Mouse (Mus musculus) limb, embryonic 13.5 days (tissue): Measurements from ENCODE around the gene Pex13. TPM values are rescaled to one million over a fixed set of nuclear protein-coding genes. Genes with fewer than 3 reads are reported as not detected.
A peak's percentile ranks its signal among the peaks of the same experiment; 100 is the strongest.

Experiments used
- ATAC-seq: fragments of 200-750 bp; cut with Nextera tagmentation; 2 replicates; pipeline ENCODE4 v1.8.0; 2017; ENCODE audit warnings: low read depth, moderate number of reproducible peaks, moderate TSS enrichment; ENCODE audit not compliant: low FRiP score
- H3K27ac ChIP-seq: fragments of 300-500 bp; sonication (generic); 2 replicates; pipeline ENCODE4 v1.5.1; 2015; ENCODE audit warnings: inconsistent platforms, mild to moderate bottlenecking, moderate library complexity
- H3K27me3 ChIP-seq: fragments of 300-500 bp; sonication (generic); 2 replicates; pipeline ENCODE4 v1.6.1; 2015; ENCODE audit warnings: mild to moderate bottlenecking, inconsistent platforms
- H3K36me3 ChIP-seq: fragments of 300-500 bp; sonication (generic); 2 replicates; pipeline ENCODE4 v1.6.1; 2015; ENCODE audit warnings: inconsistent platforms, mild to moderate bottlenecking, moderate library complexity
- H3K4me1 ChIP-seq: fragments of 300-500 bp; sonication (generic); 2 replicates; pipeline ENCODE4 v1.6.1; 2015; ENCODE audit warnings: inconsistent platforms
- H3K4me2 ChIP-seq: fragments of 300-500 bp; sonication (generic); replicated peaks from 2 replicates; pipeline ENCODE4 v1.6.1; 2015; ENCODE audit warnings: inconsistent platforms, mild to moderate bottlenecking, moderate library complexity
- H3K4me3 ChIP-seq: fragments of 300-500 bp; sonication (generic); 2 replicates; pipeline ENCODE4 v1.5.1; 2015; ENCODE audit warnings: moderate library complexity, mild to moderate bottlenecking, inconsistent platforms
- H3K9ac ChIP-seq: fragments of 300-500 bp; sonication (generic); 2 replicates; pipeline ENCODE4 v1.6.1; 2015; ENCODE audit warnings: mild to moderate bottlenecking, inconsistent platforms
- H3K9me3 ChIP-seq: fragments of 300-500 bp; sonication (generic); 2 replicates; pipeline ENCODE4 v1.6.1; 2016; ENCODE audit warnings: inconsistent platforms
- WGBS: fragments of 180-500 bp; shearing (Covaris S2); methylation state at CpG from one replicate; pipeline ENCODE4 v1.1.7; 2015; 5-methylcytosine and 5-hydroxymethylcytosine counted together
- polyA plus RNA-seq: library from polyadenylated mRNA; unstranded; fragments of >200 nt; fragmentation: Nextera tagmentation; extraction: Ambion mirVana; gene quantifications from 2 replicates; pipeline ENCODE4 v1.2.1, GENCODE M21; 2015

Gene Pex13
- polyA plus RNA-seq, 1 experiment from 2014 or later = 37.5 TPM

GRCm38 (mm10) chr11:23679044-23679642, 13.4 kb upstream of the Pex13 start:
- Histone ChIP-seq H3K9ac (no peak overlapping the region), H3K36me3 (peaks cover 61% of the 10 kb centered on the region), H3K4me2 (no peak overlapping the region), H3K9me3 (no peaks in the 10 kb centered on the region), H3K27me3 (no peaks in the 10 kb centered on the region), H3K4me1 (no peaks in the 10 kb centered on the region), H3K27ac (no peak overlapping the region), H3K4me3 (no peak overlapping the region)
- 41% methylated on average over 3 of the region's 3 CpGs for WGBS
- peak; percentile 36; the same call in 1 of the 2 replicates for ATAC-seq

GRCm38 (mm10) chr11:23676100-23676499, 10.3 kb upstream of the Pex13 start:
- H3K4me3 ChIP-seq = no peak overlapping the region
- H3K4me2 ChIP-seq = no peak overlapping the region
- H3K27me3 ChIP-seq = no peaks in the 10 kb centered on the region
- H3K9me3 ChIP-seq = no peaks in the 10 kb centered on the region
- H3K9ac ChIP-seq = no peak overlapping the region
- peaks cover 63% of the 10 kb centered on the region for H3K36me3 ChIP-seq
- no peak overlapping the region for H3K27ac ChIP-seq
- WGBS = 93% methylated on average over 5 of the region's 5 CpGs
- H3K4me1 ChIP-seq = no peaks in the 10 kb centered on the region
- no peak for ATAC-seq

GRCm38 (mm10) chr11:23672256-23672749, 6.5 kb upstream of the Pex13 start:
- Histone ChIP-seq H3K27me3 (no peaks in the 10 kb centered on the region), H3K4me2 (no peak overlapping the region), H3K9ac (no peak overlapping the region), H3K36me3 (peaks cover 55% of the 10 kb centered on the region), H3K4me3 (no peak overlapping the region), H3K9me3 (no peaks in the 10 kb centered on the region), H3K27ac (no peak overlapping the region), H3K4me1 (0 out of 2 replicates have a peak, but pooled peaks cover under 1% of the 10 kb centered on the region)
- WGBS = 89% methylated on average over 4 of the region's 4 CpGs
- ATAC-seq = no peak

GRCm38 (mm10) chr11:23667128-23667527, 1.4 kb upstream of the Pex13 start:
- WGBS = 56% methylated on average over 3 of the region's 3 CpGs
- Histone ChIP-seq H3K27ac (no peak overlapping the region), H3K36me3 (peaks cover 13% of the 10 kb centered on the region), H3K4me3 (peak overlapping the region; percentile 93), H3K4me1 (peaks cover 19% of the 10 kb centered on the region; the same call in 1 of the 2 replicates), H3K9ac (no peak overlapping the region), H3K9me3 (no peaks in the 10 kb centered on the region), H3K27me3 (no peaks in the 10 kb centered on the region), H3K4me2 (peak overlapping the region; percentile 64)
- no peak for ATAC-seq

- ATAC-seq = no peak
- Histone ChIP-seq H3K36me3 (peaks cover 12% of the 10 kb centered on the region), H3K9ac (peak overlapping the region; percentile 91), H3K4me3 (peak overlapping the region; percentile 93), H3K27me3 (no peaks in the 10 kb centered on the region), H3K4me2 (peak overlapping the region; percentile 64), H3K9me3 (no peaks in the 10 kb centered on the region), H3K4me1 (peaks cover 21% of the 10 kb centered on the region; the same call in 1 of the 2 replicates), H3K27ac (peak overlapping the region; percentile 96)
- WGBS = 6% methylated on average over 5 of the region's 5 CpGs
Observed at GRCm38 (mm10) chr11:23666526-23666925, 767 bp upstream of the Pex13 start.

- H3K4me1 ChIP-seq = peaks cover 27% of the 10 kb centered on the region
- WGBS = under 1% methylated on average over 39 of the region's 40 CpGs
- H3K27ac ChIP-seq = peak within 1 kb of the TSS; percentile 96
- H3K9ac ChIP-seq = peak within 1 kb of the TSS; percentile 91
- peak within 1 kb of the TSS; percentile 93 for H3K4me3 ChIP-seq
- ATAC-seq = peak; percentile 52
- H3K4me2 ChIP-seq = peak within 1 kb of the TSS; percentile 64
- H3K9me3 ChIP-seq = no peaks in the 10 kb centered on the region
- H3K27me3 ChIP-seq = no peaks in the 10 kb centered on the region
- H3K36me3 ChIP-seq = peaks cover 3% of the 10 kb centered on the region; the same call in 1 of the 2 replicates
Observed at GRCm38 (mm10) chr11:23665311-23665786, 410 bp downstream of the Pex13 start, which contains the start of gene Pus10. TSS of gene Pus10 (plus strand) at chr11:23665674.

GRCm38 (mm10) chr11:23664232-23664631, 1.5 kb downstream of the Pex13 start:
- no peaks in the 10 kb centered on the region for H3K27me3 ChIP-seq
- H3K9me3 ChIP-seq = no peaks in the 10 kb centered on the region
- peak overlapping the region; percentile 41 for H3K4me2 ChIP-seq
- H3K36me3 ChIP-seq = peaks cover 3% of the 10 kb centered on the region; the same call in 1 of the 2 replicates
- peaks cover 28% of the 10 kb centered on the region for H3K4me1 ChIP-seq
- no peak overlapping the region for H3K9ac ChIP-seq
- no peak for ATAC-seq
- no peak overlapping the region for H3K27ac ChIP-seq
- H3K4me3 ChIP-seq = no peak overlapping the region

DNA sequence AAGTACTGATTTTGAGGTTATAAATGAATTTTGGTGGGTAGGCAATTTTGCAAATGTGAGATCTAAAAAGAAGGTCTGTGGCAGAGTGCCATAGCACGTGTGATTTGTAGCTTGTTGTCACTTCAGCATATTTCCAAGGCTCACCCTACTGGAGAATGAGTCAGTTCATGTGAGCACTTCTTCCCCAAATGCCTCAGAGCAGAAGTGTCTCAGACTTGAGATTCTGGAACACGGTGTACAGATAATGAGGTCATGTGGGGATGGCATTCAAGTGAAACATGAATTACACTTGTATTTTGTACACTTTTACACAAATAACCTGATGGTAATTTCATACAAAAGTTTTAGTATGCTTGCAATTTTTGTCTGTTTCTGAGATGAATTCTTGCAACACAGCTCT, 8.0 kb downstream of the Pex13 start:
- ATAC-seq = no peak
- 86% methylated on average over 2 of the region's 2 CpGs for WGBS
- Histone ChIP-seq H3K4me2 (no peak overlapping the region), H3K4me3 (no peak overlapping the region), H3K27ac (no peak overlapping the region), H3K9me3 (no peaks in the 10 kb centered on the region), H3K4me1 (peaks cover 13% of the 10 kb centered on the region; the same call in 1 of the 2 replicates), H3K36me3 (peaks cover 6% of the 10 kb centered on the region; the same call in 1 of the 2 replicates), H3K27me3 (no peaks in the 10 kb centered on the region), H3K9ac (no peak overlapping the region)

DNA sequence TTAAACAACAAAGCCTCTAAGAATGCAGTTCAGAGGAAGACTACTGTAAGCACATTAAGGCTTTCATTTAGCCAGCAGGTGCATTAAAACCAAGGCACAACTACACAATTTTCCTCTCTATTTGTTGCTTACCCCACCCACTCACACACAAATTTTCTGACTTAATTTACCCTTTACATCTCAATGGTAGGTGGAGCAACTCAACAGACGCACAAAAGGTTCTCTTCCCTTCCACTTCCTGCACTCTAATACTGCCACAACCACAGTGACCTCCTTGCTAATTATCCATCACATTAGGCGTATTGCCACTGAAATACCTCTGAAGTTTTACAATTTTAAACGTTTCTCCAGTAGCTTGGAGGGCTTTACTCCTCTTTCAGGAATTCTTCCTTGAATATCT, 12.1 kb downstream of the Pex13 start:
- Histone ChIP-seq H3K27ac (no peak overlapping the region), H3K9ac (no peak overlapping the region), H3K9me3 (no peaks in the 10 kb centered on the region), H3K36me3 (peaks cover 26% of the 10 kb centered on the region), H3K4me3 (no peak overlapping the region), H3K27me3 (no peaks in the 10 kb centered on the region), H3K4me1 (no peaks in the 10 kb centered on the region), H3K4me2 (no peak overlapping the region)
- no peak for ATAC-seq
- WGBS = 70% methylated on average over 3 of the region's 3 CpGs

GRCm38 (mm10) chr11:23647835-23648234, 17.9 kb downstream of the Pex13 start:
- H3K27ac ChIP-seq = no peak overlapping the region
- H3K27me3 ChIP-seq = no peaks in the 10 kb centered on the region
- H3K9ac ChIP-seq = no peak overlapping the region
- no peak for ATAC-seq
- no peak overlapping the region for H3K4me3 ChIP-seq
- no peaks in the 10 kb centered on the region for H3K9me3 ChIP-seq
- no peak overlapping the region for H3K4me2 ChIP-seq
- WGBS = 93% methylated on average over 3 of the region's 3 CpGs
- peaks cover 49% of the 10 kb centered on the region for H3K36me3 ChIP-seq
- no peaks in the 10 kb centered on the region for H3K4me1 ChIP-seq

- H3K27ac ChIP-seq = no peak overlapping the region
- no peaks in the 10 kb centered on the region for H3K27me3 ChIP-seq
- no peak overlapping the region for H3K4me3 ChIP-seq
- H3K9ac ChIP-seq = no peak overlapping the region
- H3K4me2 ChIP-seq = no peak overlapping the region
- H3K4me1 ChIP-seq = no peaks in the 10 kb centered on the region
- H3K9me3 ChIP-seq = no peaks in the 10 kb centered on the region
- no peak for ATAC-seq
- H3K36me3 ChIP-seq = peaks cover 53% of the 10 kb centered on the region
Observed at GRCm38 (mm10) chr11:23647431-23647830, 18.3 kb downstream of the Pex13 start.

DNA sequence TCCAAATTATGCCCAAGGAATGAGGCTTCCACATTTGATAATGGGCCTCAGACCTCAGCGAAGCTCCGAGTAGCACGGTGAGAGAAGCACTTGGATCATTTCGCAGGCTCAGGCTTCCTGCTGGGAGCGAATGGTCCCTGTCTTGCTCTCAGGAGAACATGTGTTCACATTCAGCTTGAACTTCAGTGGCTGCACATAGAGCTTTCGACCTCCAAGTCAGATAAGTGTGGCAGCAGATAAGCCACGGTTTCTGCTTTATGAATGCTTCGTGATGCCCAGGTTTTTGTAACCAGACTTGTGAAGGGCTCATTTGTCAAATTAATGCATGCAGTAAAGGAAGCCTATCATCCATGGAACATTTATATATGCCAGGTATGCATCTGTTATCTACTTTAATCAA, 31.2 kb downstream of the Pex13 start:
- no peak overlapping the region for H3K4me2 ChIP-seq
- peaks cover 4% of the 10 kb centered on the region; the same call in 1 of the 2 replicates for H3K36me3 ChIP-seq
- 72% methylated on average over 8 of the region's 8 CpGs for WGBS
- H3K9me3 ChIP-seq = no peaks in the 10 kb centered on the region
- H3K4me3 ChIP-seq = no peak overlapping the region
- no peak overlapping the region for H3K27ac ChIP-seq
- no peak overlapping the region for H3K9ac ChIP-seq
- H3K27me3 ChIP-seq = no peaks in the 10 kb centered on the region
- no peaks in the 10 kb centered on the region for H3K4me1 ChIP-seq
- no peak for ATAC-seq

GRCm38 (mm10) chr11:23633879-23634215, 31.9 kb downstream of the Pex13 start:
- H3K9me3 ChIP-seq = no peaks in the 10 kb centered on the region
- no peaks in the 10 kb centered on the region for H3K36me3 ChIP-seq
- H3K27ac ChIP-seq = no peak overlapping the region
- no peaks in the 10 kb centered on the region for H3K27me3 ChIP-seq
- peak overlapping the region; percentile 19; the same call in 1 of the 2 replicates for H3K9ac ChIP-seq
- peak overlapping the region; percentile 77 for H3K4me2 ChIP-seq
- peak; percentile 21; the same call in 1 of the 2 replicates for ATAC-seq
- no peaks in the 10 kb centered on the region for H3K4me1 ChIP-seq
- 7% methylated on average over 7 of the region's 7 CpGs for WGBS
- peak overlapping the region; percentile 82 for H3K4me3 ChIP-seq
